Mouse (Mus musculus) heart, adult 9 months (tissue): ENCODE measurements around the gene Dclk2.

Experiments
- DNase-seq, 2 experiments: peaks; one replicate each; pipeline ENCODE4 v3.0.0; 2022; ENCODE audit warnings: low spot score in 2 of 2

Gene Dclk2

GRCm38 (mm10) chr3:86920343-86921083 lies at the start of gene Dclk2:
Gene Dclk2, minus strand, starts transcription at chr3:86920852.
- DNase-seq, result peak; percentile 73 to 75

DNA sequence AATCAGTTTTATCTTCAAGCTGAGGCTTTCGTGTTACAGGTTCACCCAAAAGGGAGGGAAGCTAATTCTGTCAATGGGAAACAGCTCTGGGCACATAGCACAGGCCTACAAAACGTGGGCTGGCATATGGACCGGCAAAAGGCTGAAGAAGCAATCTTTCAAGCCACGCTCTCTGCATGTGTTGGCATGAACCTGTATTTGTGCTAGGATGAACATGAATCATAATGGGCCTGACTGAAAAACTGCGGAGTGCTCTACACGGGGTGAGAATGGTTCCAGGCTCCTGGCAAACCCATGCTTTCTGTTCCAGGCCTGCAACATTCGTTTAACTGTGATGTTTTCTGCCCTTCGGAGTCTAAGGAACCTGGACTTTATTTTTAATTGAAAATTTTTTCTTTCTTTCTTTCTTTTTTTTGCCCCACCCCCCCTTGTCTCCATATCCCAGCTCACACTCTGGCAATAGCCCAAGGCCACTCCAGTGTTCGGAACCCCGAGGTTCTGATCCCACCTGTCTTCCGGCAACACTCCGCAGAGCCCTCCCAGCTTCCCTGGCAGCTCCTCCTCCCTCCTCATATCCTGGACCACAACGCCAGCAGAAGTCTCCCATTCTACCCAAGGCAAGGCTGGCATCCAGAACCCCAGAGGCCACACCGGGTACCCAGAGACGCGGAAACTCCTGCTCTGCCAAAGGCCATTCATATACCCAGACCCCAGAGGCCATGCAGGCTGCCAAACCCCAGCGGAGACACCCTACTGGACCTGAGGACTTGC lies 42.2 kb upstream of the Dclk2 start:
- no peak for DNase-seq

- no peak for DNase-seq
Observed at GRCm38 (mm10) chr3:86961395-86961669, 40.7 kb upstream of the Dclk2 start.

GRCm38 (mm10) chr3:86960656-86961394 lies 40.2 kb upstream of the Dclk2 start:
- DNase-seq, result no peak

DNA sequence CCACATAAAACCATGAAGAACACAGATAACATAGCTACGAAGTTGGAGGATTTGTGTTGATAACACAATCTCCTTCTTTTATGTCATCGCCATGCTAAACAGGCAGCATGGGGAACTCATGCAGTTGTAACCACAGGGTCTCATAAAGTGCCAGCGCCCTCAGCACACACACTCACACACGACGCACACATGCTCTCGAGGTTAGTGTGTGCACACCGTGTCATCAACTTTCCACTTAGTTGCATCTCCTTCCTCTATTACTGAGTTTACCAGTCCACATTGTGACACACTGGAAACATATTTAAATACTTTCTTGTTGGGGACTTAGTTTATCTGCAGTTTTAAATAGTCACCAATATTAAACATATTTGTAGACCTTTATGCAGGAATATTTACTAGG lies 38.4 kb upstream of the Dclk2 start:
- DNase-seq, result no peak

DNA sequence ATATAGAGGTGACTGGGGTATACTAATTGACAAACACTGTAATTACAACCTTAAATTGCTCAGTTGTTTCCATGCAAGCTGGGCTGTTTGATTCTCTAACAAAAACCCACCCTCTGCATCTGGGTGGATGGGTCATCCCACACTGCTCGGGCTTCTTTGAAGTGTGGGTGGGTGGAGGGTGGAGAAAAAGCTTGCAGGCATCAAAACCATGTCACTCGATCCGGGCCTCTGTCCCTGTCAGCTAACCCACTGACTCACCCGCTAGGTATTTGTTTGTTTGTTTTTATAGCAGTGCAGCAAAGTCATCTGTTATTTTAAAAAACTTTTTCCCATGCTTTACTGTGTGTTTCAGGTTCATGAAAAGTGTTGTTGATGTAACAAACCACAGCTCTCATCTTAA lies 34.7 kb upstream of the Dclk2 start:
- DNase-seq, result no peak

DNA sequence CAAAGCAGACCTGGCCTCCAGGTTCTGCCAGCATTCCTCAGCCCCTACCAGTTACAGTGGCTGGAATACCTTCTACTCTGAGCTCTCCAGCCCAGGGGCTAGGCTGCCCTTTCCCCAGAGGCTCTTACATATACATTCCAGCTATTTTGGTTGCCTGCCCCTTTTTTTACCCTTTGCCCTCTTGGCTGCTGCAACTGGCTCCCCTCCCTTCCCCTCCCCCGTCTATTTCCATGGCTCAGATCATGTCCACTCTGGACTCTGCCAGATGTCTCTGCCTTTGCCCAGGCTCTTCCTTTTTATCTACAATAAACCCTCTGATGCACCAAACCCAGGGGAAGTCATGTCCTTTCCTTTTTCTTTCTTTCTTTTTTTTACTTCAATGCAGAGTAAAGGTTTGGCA lies 33.9 kb upstream of the Dclk2 start:
- DNase-seq, result no peak

GRCm38 (mm10) chr3:86953819-86954218 lies 33.2 kb upstream of the Dclk2 start:
- DNase-seq, result no peak

DNA sequence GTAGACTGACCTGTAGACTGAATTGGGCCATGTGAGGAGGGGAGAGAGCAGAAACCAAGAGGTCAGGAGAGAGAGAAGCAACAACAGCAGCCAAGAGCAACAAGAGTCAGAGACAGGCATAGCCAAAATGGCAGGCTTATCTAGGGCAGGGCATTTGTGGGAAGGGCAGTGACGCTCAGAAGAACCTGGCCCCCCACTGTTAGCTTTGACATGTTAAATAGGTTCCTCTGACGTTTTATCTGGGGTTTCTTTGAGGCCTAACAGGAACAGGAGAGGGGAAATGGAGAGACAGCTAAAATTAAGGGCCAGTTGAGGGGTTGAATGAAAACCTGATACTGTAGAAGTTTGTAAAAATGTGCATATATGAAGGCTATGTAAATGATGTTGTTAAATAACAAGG lies 30.0 kb upstream of the Dclk2 start:
- DNase-seq, result no peak

- DNase-seq, result no peak
Observed at GRCm38 (mm10) chr3:86936254-86936836, 15.7 kb upstream of the Dclk2 start.

DNA sequence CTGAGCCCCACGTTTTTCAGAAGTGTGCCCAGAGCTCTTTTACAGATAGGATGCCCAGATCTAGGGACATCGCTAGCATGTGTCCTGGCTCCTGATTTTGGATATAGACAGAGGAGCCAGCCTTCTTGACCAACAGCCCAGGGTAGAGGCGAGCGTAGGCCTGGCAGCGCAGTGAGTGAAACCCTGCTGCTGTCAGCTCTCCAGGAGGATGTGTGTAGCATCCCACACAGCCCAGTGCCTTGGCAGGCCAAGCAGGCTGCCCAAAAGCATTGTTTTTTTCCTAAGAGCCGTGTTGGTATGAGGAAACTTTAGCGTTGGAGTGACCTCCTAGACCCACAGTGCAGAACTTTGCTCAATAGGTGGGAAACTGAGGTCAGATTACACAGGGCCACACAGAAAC lies 12.8 kb upstream of the Dclk2 start:
- no peak for DNase-seq

DNA sequence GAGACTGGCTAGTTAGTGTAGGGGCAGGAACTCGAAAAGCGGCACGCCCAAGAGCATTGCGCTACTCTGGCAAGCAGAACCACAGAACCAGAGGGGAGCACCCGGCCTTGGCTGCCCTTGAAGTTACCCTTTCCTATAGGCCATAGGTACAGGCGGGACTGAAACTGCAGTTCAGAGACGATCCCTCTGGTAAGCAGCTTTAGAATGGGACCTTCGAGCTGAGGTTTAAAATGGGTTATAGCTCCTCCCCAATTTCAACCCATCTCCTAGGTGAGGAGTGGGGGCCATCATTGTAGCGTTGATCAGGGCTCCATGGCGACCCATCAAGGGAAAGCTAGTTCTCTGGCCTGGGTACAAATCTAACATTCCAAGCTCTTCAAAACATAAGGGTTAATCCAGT lies 3.0 kb upstream of the Dclk2 start:
- no peak for DNase-seq

DNA sequence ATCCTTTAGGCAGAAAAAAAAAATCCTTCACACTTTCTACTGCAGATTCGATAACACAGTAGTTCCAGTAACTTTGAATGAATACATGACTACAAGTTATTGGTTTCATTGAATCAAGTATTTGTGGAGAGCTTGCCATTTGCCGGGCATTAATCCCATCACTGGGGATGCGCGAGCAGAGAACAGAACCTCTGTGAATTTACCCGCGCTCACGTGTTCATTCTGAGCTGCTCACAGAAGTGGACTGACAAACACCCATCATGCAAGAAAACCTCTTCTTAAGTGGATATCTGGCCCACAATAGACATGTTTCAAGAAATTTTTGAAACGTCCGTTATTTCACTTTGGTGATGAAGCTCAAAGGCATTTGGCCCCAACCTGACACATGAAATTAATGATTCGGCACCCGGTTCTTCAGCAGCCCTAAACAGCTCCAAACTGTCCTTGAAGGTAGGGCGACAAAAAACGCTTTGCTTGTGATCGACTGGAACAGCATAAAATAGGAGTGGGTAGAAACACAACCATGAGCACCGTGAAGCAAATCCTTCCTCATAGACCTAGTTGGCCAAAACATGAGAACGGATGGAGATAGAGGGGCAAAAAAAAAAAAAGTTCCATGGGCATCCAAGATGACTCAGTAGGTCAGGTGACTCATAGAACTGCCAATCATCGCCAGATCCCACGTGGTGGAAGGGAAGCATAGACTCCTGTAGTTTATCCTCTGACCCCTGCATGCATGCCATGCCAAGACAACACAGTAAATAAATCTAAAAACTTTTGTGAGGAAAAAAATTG lies 726 bp upstream of the Dclk2 start:
- no peak for DNase-seq

DNA sequence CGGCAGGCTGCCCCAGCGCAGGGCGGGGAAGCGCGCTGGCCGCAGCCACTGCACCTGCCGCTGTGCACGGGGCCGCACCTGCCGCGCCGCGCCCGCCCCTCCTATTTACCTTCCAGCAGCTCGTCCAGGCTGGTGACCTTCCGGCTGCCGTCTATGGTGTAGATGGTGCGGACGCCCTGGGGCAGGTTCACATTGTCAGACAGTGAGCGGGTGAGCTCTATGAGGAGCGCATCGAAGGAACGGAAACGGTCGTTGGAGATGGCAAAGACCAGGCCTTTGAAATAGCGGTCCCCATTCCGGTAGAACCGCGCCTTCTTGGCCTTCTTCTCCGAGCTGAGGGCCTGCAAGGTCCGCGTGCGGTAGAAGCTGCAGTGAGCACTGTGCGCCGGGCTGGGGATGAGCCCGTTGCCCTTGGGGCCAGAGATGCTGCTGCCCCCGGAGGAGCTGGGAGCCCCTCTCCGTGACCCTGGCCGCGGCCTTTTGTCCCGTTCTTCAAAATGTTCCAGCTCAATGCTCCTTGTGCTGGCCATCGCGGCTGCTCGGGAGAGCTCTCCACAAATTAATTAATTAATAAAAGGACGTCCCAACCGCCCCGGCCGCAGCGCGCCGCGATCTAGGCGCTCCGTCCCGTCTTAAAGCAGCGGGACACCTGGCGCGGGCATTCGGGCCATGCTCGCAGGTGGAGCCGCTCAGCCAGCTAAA lies 860 bp downstream of the Dclk2 start:
- peak in 1 of 2 experiments; percentile 8 for DNase-seq

DNA sequence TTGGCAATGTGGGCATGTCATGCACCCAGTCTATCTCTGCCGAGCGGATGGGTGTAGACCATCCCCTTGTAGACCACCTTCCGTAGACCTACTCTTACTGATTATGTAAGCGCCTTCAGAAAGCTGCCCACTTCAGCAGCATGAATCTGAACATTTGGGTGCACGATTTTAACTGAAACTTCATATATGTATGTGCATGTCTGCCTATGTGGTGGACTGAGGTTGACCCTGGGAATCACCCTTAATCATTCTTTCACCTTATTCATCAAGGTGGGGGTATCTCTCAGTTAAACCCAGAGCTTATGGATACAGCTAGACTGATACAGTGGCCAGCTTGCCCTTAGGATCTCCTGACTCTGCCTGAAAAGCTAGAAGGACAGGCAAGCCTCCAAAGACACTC lies 3.6 kb downstream of the Dclk2 start:
- DNase-seq, result no peak

- DNase-seq, result no peak
Observed at GRCm38 (mm10) chr3:86916626-86917025, 4.0 kb downstream of the Dclk2 start.

GRCm38 (mm10) chr3:86915291-86915690 lies 5.4 kb downstream of the Dclk2 start:
- DNase-seq, result no peak

DNA sequence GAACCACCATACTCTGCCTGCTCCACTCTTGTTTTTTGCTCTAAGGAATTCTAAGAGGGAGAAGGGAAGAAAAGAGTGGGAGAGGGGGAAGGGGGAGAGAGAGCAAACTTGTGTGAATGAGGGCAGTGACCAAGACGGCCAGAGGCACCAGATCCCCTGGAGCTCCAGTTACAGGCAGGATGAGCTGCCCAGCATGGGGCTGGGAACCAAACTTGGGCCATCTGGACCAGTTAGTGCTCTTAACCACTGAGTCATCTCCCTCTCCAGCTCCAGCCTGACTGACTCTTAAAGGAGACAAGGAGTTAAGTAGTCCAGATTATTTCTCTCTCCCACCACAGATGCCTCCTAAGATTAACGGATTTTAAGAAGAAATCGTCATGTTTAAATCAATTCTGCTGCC lies 6.3 kb downstream of the Dclk2 start:
- no peak for DNase-seq

- no peak for DNase-seq
Observed at GRCm38 (mm10) chr3:86898366-86898765, 22.3 kb downstream of the Dclk2 start.

DNA sequence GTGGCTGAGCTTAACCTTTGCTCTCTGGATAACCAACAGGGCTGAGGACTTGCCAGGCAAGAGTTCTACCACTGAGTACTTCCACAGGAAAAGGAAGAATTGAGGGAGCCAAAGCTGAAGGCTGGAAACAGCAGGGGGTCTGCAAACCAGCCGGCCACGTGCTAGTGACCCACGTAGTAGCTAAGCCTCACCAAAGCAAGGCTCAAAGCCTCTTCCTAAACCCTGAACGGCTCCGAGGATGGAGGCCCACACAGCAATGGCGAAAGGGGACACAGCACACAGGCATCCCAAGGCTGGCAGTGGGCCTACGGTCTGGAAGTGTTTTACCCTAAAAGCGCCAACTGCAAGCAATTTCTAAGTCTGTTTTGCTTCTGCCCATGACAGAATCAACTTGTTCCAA lies 23.1 kb downstream of the Dclk2 start:
- DNase-seq, result no peak

- no peak for DNase-seq
Observed at GRCm38 (mm10) chr3:86897066-86897465, 23.6 kb downstream of the Dclk2 start.
